Mouse (Mus musculus): ENCODE data around the gene Rsc1a1. TPM values are rescaled to one million over a fixed set of nuclear protein-coding genes. Genes with fewer than 3 reads are reported as not detected.

The Rsc1a1 gene
- polyA plus RNA-seq, 1 experiment, result 12.1 TPM

DNA sequence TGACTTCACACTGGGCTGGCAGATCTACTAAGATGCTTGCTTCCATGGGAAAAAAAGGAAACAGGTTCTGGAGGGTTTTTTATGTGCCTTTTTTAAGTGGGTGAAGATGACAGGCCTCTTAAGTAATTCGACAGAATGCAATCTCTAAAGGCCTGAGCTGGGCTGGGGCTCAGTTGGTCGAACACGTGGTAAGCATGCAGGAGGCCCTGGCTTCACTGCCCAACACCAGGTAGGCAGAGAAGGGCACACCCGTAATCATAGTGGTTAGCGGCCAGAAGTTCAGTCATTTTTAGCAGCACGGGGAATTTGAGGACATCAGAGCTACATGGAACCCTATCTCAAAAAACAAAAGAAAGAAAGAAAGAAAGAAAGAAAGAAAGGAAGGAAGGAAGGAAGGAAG lies 30.9 kb downstream of the Rsc1a1 start:
- no peak for DNase-seq (ENCODE audit: low read depth)

- DNase-seq (ENCODE audit: low read depth), result no peak
Measured at GRCm38 (mm10) chr4:141653813-141654212, 31.6 kb downstream of the Rsc1a1 start.

DNA sequence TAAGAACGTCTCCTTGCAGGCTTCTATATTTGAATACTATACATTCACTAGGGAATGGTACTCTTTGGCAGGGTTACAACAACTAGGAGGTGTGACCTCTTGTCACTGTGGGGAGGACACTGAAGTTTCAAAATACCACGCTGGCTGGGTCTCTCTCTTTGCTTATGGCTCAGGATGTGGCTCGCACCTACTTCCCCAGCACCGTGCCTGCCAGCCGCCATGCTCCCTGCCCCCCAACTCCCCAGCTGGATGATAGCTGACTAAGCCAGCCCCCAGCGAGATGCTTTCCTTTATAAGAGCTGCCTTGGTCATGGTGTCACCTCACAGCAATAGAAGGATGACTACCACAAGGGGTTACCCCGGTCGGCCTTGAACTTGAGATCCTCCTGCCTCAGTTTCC lies 32.4 kb downstream of the Rsc1a1 start:
- DNase-seq (ENCODE audit: low read depth), result no peak

- no peak for DNase-seq (ENCODE audit: low read depth)
Measured at GRCm38 (mm10) chr4:141651944-141652343, 33.5 kb downstream of the Rsc1a1 start.

DNA sequence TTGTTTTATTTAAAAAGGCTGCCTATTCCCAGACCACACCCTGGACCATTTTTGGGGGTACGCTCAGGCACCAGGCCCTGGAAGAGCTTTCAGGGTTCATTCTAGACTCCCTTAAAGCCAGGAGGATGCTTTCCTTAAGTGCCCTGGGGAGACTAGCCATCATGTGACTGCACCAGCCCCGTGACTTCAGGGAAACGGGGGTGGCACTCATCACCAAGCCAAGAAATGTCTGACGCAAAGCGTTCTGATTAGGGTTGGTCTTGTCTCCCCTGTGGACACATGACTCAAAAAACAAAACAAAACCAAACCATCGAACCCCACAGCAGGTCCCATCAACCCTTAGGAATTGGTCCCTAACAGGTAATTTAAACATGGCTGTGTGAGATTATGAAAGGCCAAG lies 34.1 kb downstream of the Rsc1a1 start:
- no peak for DNase-seq (ENCODE audit: low read depth)

DNA sequence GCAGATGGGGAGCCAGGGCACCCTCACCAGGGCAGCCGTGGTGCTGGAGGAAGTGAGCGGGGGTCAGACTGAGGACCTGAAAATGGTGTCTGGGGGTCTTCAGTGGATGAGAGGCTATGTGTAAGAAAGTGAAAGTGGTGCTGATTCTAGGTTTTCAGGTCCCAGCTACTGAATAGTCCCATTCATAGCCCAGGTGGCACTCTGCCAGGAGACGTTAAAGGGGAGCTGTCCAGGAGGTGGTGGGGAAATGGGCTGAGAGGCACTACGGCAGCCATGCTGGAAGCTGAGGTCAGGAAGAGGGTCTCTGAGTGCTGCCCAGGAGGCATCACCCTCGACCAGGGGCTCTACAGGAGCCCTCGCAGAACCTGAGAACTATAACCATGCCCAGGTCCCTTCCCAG lies 36.2 kb downstream of the Rsc1a1 start:
- DNase-seq (ENCODE audit: low read depth), result no peak

GRCm38 (mm10) chr4:141648262-141648661 lies 37.1 kb downstream of the Rsc1a1 start:
- no peak for DNase-seq (ENCODE audit: low read depth)

DNA sequence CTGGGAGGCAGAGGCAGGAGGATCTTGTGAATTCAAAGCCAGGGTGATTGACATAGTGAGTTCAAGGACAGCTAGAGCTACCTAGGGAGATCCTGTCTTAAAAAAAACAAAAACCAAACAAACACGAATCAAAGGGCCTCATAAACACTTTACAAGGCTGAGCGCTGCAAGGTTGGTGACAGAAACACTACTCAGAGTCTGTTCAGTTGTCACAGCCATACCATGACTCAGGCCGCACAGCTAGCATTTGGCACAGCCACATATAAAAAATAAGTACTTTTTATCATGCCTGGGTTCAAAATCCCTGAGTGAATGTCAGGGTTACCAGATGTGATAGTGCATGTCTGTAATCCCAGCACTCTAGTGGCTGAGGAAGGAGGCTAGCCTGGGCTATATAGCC lies 38.2 kb downstream of the Rsc1a1 start:
- DNase-seq (ENCODE audit: low read depth), result no peak

DNA sequence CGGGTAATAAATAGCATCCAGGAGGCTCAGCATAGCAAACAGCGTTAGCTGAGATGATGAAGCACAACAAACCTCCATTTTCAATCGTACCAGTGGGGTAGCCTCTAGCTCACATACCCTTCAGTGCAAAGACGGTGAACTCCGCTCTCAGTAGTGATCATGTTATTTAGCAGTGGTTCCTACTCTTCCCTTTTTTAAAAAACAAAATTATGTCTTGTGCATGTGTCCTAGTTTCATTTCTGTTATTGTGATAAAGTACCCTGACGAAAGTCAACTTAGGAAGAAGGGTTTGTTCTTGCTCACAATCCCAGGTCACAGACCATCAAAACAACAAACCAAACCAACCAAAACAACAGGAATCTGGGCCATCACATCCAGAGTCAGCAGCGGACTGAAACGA lies 39.4 kb downstream of the Rsc1a1 start:
- no peak for DNase-seq (ENCODE audit: low read depth)

- no peak for DNase-seq (ENCODE audit: low read depth)
Measured at GRCm38 (mm10) chr4:141643118-141643855, 42.1 kb downstream of the Rsc1a1 start.

DNA sequence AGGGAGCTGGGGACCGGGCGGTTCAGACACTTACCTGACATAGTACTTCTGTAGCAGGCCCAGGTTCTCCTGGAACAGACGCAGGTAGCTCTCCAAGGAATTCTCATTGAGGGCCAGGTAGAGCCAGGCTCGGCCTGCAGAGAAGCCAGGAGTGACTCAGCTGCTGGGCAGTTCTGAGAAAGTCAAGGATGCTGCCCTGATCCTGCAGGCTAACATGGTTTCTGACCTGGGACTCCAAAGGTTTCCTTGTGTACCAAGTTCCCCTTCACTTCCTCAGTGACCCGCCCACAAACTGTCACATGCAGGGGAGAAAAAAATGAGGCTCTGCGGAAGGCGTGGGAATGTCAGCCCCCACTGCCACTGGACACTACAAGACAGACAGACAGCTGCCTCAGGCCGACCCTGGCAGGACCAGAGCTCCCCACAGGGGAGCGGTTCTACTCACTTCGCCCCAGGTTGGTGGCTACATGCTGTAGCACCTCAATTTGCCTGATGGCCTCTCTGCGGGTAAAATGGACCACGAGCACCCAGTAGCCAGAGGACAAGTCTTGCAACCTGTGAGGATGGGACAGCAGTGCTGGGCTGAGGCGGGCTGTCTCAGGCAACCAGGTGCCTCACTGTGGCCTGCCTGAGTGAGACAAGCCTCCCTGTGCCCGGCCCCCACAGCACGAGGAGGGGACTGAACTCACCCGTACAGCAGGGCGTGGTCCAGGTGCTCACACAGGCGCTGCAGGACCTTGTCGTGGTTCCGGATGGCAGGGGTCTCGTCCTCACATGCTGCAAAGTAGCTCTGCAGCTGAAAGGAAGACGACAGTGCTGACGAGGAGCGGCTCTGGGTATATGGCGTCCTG lies 43.2 kb downstream of the Rsc1a1 start:
- no peak for DNase-seq (ENCODE audit: low read depth)

GRCm38 (mm10) chr4:141641353-141641771 lies 44.0 kb downstream of the Rsc1a1 start:
- no peak for DNase-seq (ENCODE audit: low read depth)

GRCm38 (mm10) chr4:141639474-141639873 lies 45.9 kb downstream of the Rsc1a1 start:
- no peak for DNase-seq (ENCODE audit: low read depth)

GRCm38 (mm10) chr4:141636693-141637092 lies 48.7 kb downstream of the Rsc1a1 start:
- DNase-seq (ENCODE audit: low read depth), result no peak

GRCm38 (mm10) chr4:141635991-141636390 lies 49.4 kb downstream of the Rsc1a1 start:
- no peak for DNase-seq (ENCODE audit: low read depth)

Other genes with a start within 250 kb of the Rsc1a1 start
- gene Srarp, start 249.5 kb downstream of the Rsc1a1 start, polyA plus RNA-seq (2012; rRNA removed), result 0.81 and 1.3 TPM in 2 replicates
- gene Zbtb17, start 240.9 kb downstream of the Rsc1a1 start, polyA plus RNA-seq (2012; rRNA removed), result 23.8 and 30.0 TPM in 2 replicates
- 6.9 and 13.5 TPM in 2 replicates for gene Spen, start 147.0 kb downstream of the Rsc1a1 start, polyA plus RNA-seq (2012; rRNA removed)
- 35.0 and 35.2 TPM in 2 replicates for gene Fblim1, start 79.5 kb downstream of the Rsc1a1 start, polyA plus RNA-seq (2012; rRNA removed)
- 0.46 and 0.92 TPM in 2 replicates for gene Tmem82, start 67.0 kb downstream of the Rsc1a1 start, polyA plus RNA-seq (2012; rRNA removed)
- 1.0 and 1.1 TPM in 2 replicates for gene Slc25a34, start 61.8 kb downstream of the Rsc1a1 start, polyA plus RNA-seq (2012; rRNA removed)
- 54.2 and 58.2 TPM in 2 replicates for gene Plekhm2, start 20.7 kb downstream of the Rsc1a1 start, polyA plus RNA-seq (2012; rRNA removed)
- 12.0 and 16.3 TPM in 2 replicates for gene Ddi2, start 37.8 kb upstream of the Rsc1a1 start, polyA plus RNA-seq (2012; rRNA removed)
- gene Agmat, start 61.1 kb upstream of the Rsc1a1 start, polyA plus RNA-seq (2012; rRNA removed), result 0.24 and 0.38 TPM in 2 replicates
- 15.4 and 15.8 TPM in 2 replicates for gene Dnajc16, start 105.3 kb upstream of the Rsc1a1 start, polyA plus RNA-seq (2012; rRNA removed)
- 29.8 and 31.4 TPM in 2 replicates for gene Casp9, start 108.0 kb upstream of the Rsc1a1 start, polyA plus RNA-seq (2012; rRNA removed)
- 2.4 and 16.3 TPM in 2 replicates for gene Cela2a, start 140.6 kb upstream of the Rsc1a1 start, polyA plus RNA-seq (2012; rRNA removed)
- 0.27 and 1.6 TPM in 2 replicates for gene Ctrc, start 160.8 kb upstream of the Rsc1a1 start, polyA plus RNA-seq (2012; rRNA removed)
- gene Efhd2, start 189.3 kb upstream of the Rsc1a1 start, polyA plus RNA-seq (2012; rRNA removed), result 41.2 and 43.0 TPM in 2 replicates

Data from gonadal fat pad, adult 2 months (tissue).